ENCODE assay signal across 20 mouse cellular contexts in genomic region chr9:63579644-63580043, GRCm38 (mm10). TPM values are rescaled to one million over a fixed set of nuclear protein-coding genes. Genes with fewer than 3 reads are reported as not detected.
DNase-seq lines count a peak whose midpoint lies in the region; ATAC-seq and TF ChIP-seq lines count a peak whose summit lies in the region.
"Had no signal": no experiment of that assay in that cellular context is flagged by ENCODE, and none has a peak within 500 bp of the region (broad histone marks: within the 10 kb centered on the region; RNA-seq: fewer than 3 reads in every experiment).

No protein-coding gene starts in this region.

- H3K4me2 ChIP-seq in kidney, embryonic 14.5 days (replicated peaks; ENCODE audit: low read depth, low read length) = no peak overlapping the region
- no peak overlapping the region for H3K4me2 ChIP-seq in midbrain, embryonic 11.5 days
- no peak overlapping the region for H3K4me2 ChIP-seq in midbrain, embryonic 14.5 days (ENCODE audit: low read length)
- H3K4me2 ChIP-seq: forebrain, embryonic 15.5 days; liver, embryonic 15.5 days; neural tube, embryonic 13.5 days had no signal

- TF ChIP-seq POLR2A in kidney, adult 2 months (IDR thresholded peaks at IDR 0.05; ENCODE audit: low read depth, low read length) = no peak
- no peak for TF ChIP-seq POLR2A in small intestine, adult 2 months (IDR thresholded peaks at IDR 0.05; ENCODE audit: low read depth, low read length)

- no peak for ATAC-seq in CD4-positive, CD25-positive, alpha-beta regulatory T cell, adult 4 months
- ATAC-seq in kidney, embryonic 14.5 days (ENCODE audit: low FRiP score, low TSS enrichment) = no peak
- ATAC-seq in midbrain, embryonic 11.5 days (ENCODE audit: low FRiP score) = no peak
- ATAC-seq in midbrain, embryonic 14.5 days (ENCODE audit: low FRiP score, low TSS enrichment) = no peak
- ATAC-seq: forebrain, embryonic 15.5 days; inflammation-experienced regulatory T-cells, adult 6 months had no signal

- no peaks in the 10 kb centered on the region for H3K27me3 ChIP-seq in kidney, adult 2 months (replicated peaks; ENCODE audit: control insufficient read depth, insufficient read depth, low read length)
- no peaks in the 10 kb centered on the region; the same call in 1 of the 2 replicates for H3K27me3 ChIP-seq in kidney, embryonic 14.5 days (ENCODE audit: control insufficient read depth, insufficient read depth, low read length)
- H3K27me3 ChIP-seq in midbrain, embryonic 11.5 days (ENCODE audit: control insufficient read depth, insufficient read depth, low read length) = no peaks in the 10 kb centered on the region
- H3K27me3 ChIP-seq in midbrain, embryonic 14.5 days (ENCODE audit: control insufficient read depth, insufficient read depth, low read length) = no peaks in the 10 kb centered on the region
- no peaks in the 10 kb centered on the region for H3K27me3 ChIP-seq in small intestine, adult 2 months (ENCODE audit: control insufficient read depth, insufficient read depth, low read length)
- H3K27me3 ChIP-seq: forebrain, embryonic 15.5 days; liver, embryonic 15.5 days; neural tube, embryonic 13.5 days had no signal

- no peak overlapping the region for H3K4me3 ChIP-seq in kidney, adult 2 months (ENCODE audit: insufficient read depth, low read depth, low read length)
- H3K4me3 ChIP-seq in kidney, embryonic 14.5 days (ENCODE audit: low read length) = no peak overlapping the region
- H3K4me3 ChIP-seq in midbrain, embryonic 11.5 days (ENCODE audit: low read depth, low read length) = no peak overlapping the region
- no peak overlapping the region for H3K4me3 ChIP-seq in midbrain, embryonic 14.5 days (replicated peaks; ENCODE audit: low read depth, low read length)
- H3K4me3 ChIP-seq in small intestine, adult 2 months (ENCODE audit: low read depth, low read length) = no peak overlapping the region
- H3K4me3 ChIP-seq: forebrain, embryonic 15.5 days; heart, embryonic 10.5 days; liver, embryonic 15.5 days; neural tube, embryonic 13.5 days had no signal

- H3K36me3 ChIP-seq in kidney, adult 2 months (ENCODE audit: control insufficient read depth, insufficient read depth, low read length) = no peaks in the 10 kb centered on the region
- no peaks in the 10 kb centered on the region for H3K36me3 ChIP-seq in kidney, embryonic 14.5 days (ENCODE audit: control insufficient read depth, insufficient read depth, low read length)
- H3K36me3 ChIP-seq in midbrain, embryonic 11.5 days (ENCODE audit: control insufficient read depth, insufficient read depth, low read length) = no peaks in the 10 kb centered on the region
- no peaks in the 10 kb centered on the region for H3K36me3 ChIP-seq in midbrain, embryonic 14.5 days (ENCODE audit: control insufficient read depth, insufficient read depth, low read length)
- no peaks in the 10 kb centered on the region for H3K36me3 ChIP-seq in small intestine, adult 2 months (ENCODE audit: control insufficient read depth, insufficient read depth, low read length)
- H3K36me3 ChIP-seq: forebrain, embryonic 15.5 days; heart, embryonic 10.5 days; liver, embryonic 15.5 days; neural tube, embryonic 13.5 days had no signal

- H3K4me1 ChIP-seq in kidney, adult 2 months (ENCODE audit: control insufficient read depth, insufficient read depth, low read length) = no peaks in the 10 kb centered on the region
- H3K4me1 ChIP-seq in kidney, embryonic 14.5 days (ENCODE audit: control insufficient read depth, insufficient read depth, low read length) = no peaks in the 10 kb centered on the region
- H3K4me1 ChIP-seq in midbrain, embryonic 11.5 days (ENCODE audit: control insufficient read depth, insufficient read depth, low read length) = no peaks in the 10 kb centered on the region
- H3K4me1 ChIP-seq in midbrain, embryonic 14.5 days (ENCODE audit: control insufficient read depth, insufficient read depth, low read length) = no peaks in the 10 kb centered on the region
- H3K4me1 ChIP-seq in small intestine, adult 2 months (ENCODE audit: control insufficient read depth, insufficient read depth, insufficient read length, low read length) = no peaks in the 10 kb centered on the region
- H3K4me1 ChIP-seq: forebrain, embryonic 15.5 days; liver, embryonic 15.5 days; neural tube, embryonic 13.5 days had no signal

- 91% methylated on average over 5 of the region's 5 CpGs for WGBS in kidney, adult 2 months
- WGBS in kidney, embryonic 14.5 days = 84% methylated on average over 5 of the region's 5 CpGs
- WGBS in midbrain, embryonic 11.5 days = 81% methylated on average over 5 of the region's 5 CpGs
- 81% methylated on average over 5 of the region's 5 CpGs for WGBS in midbrain, embryonic 14.5 days
- WGBS in small intestine, adult 2 months = 82% methylated on average over 5 of the region's 5 CpGs

- TF ChIP-seq CTCF in kidney, adult 2 months (conservative IDR thresholded peaks at IDR 0.05; ENCODE audit: insufficient read depth, insufficient read length, low read depth, low read length) = peak; percentile 25; the same call in 1 of the 2 replicates
- TF ChIP-seq CTCF in small intestine, adult 2 months (IDR thresholded peaks at IDR 0.05; ENCODE audit: extremely low read depth, insufficient read length, insufficient replicate concordance, low read depth, low read length) = peak; percentile 27; the same call in 1 of the 2 replicates

- H3K9me3 ChIP-seq in kidney, embryonic 14.5 days (ENCODE audit: control insufficient read depth, low read length) = no peaks in the 10 kb centered on the region
- H3K9me3 ChIP-seq in midbrain, embryonic 11.5 days (ENCODE audit: control insufficient read depth, low read length) = no peaks in the 10 kb centered on the region
- no peaks in the 10 kb centered on the region for H3K9me3 ChIP-seq in midbrain, embryonic 14.5 days (ENCODE audit: control insufficient read depth, low read length)
- H3K9me3 ChIP-seq: forebrain, embryonic 15.5 days; heart, embryonic 10.5 days; liver, embryonic 15.5 days; neural tube, embryonic 13.5 days had no signal

- no peak overlapping the region for H3K27ac ChIP-seq in kidney, adult 2 months (ENCODE audit: insufficient read depth, low read depth, low read length)
- H3K27ac ChIP-seq in kidney, embryonic 14.5 days (ENCODE audit: low read depth, low read length) = no peak overlapping the region
- H3K27ac ChIP-seq in midbrain, embryonic 11.5 days (ENCODE audit: low read depth, low read length) = no peak overlapping the region
- no peak overlapping the region for H3K27ac ChIP-seq in midbrain, embryonic 14.5 days (replicated peaks; ENCODE audit: low read depth, low read length)
- H3K27ac ChIP-seq in small intestine, adult 2 months (ENCODE audit: insufficient read depth, low read depth, low read length) = no peak overlapping the region
- H3K27ac ChIP-seq: forebrain, embryonic 15.5 days; heart, embryonic 10.5 days; liver, embryonic 15.5 days; neural tube, embryonic 13.5 days had no signal

- H3K9ac ChIP-seq in kidney, embryonic 14.5 days (ENCODE audit: low read depth, low read length) = no peak overlapping the region
- no peak overlapping the region for H3K9ac ChIP-seq in midbrain, embryonic 11.5 days (ENCODE audit: low read length)
- no peak overlapping the region for H3K9ac ChIP-seq in midbrain, embryonic 14.5 days (replicated peaks; ENCODE audit: low read length)
- H3K9ac ChIP-seq: forebrain, embryonic 15.5 days; liver, embryonic 15.5 days; neural tube, embryonic 13.5 days had no signal

- DNase-seq in CD4-positive, CD25-positive, alpha-beta regulatory T cell, adult 2 months (ENCODE audit: low read depth, low spot score) = peak; percentile 37
- DNase-seq in kidney, adult 2 months = no peak
- peak; percentile 4 for DNase-seq in midbrain, embryonic 11.5 days (ENCODE audit: low spot score, missing footprints)
- DNase-seq in midbrain, embryonic 14.5 days = no peak
- DNase-seq in heart, adult 8-10 months (ENCODE audit: low spot score) = no peak
- DNase-seq: adrenal gland, adult 8-10 months; cerebellum, adult 18-20 months; heart, postnatal 4 days; kidney, postnatal 14 days; right cerebral cortex, postnatal 25 days had no signal

RNA-seq across cellular contexts. Expression of gene Iqch, which starts 22.6 kb away (rescaled TPM):
- polyA plus RNA-seq in CD4-positive, CD25-positive, alpha-beta regulatory T cell, adult 4 months (2017; shearing (Covaris generic)) = under 1 TPM in 1 of 2 experiments, not detected in 1; 0.17 TPM
- 0.04 and 0.06 TPM in 2 replicates for polyA plus RNA-seq in kidney, adult 2 months (2012; rRNA removed)
- 0.09 TPM in 1 of 2 replicates, not detected in the other for polyA plus RNA-seq in kidney, embryonic 14.5 days (2014; fragmentation: Nextera tagmentation; extraction: Ambion mirVana)
- polyA plus RNA-seq in midbrain, embryonic 11.5 days (2014; fragmentation: Nextera tagmentation; extraction: Ambion mirVana) = 0.10 TPM in 1 of 2 replicates, not detected in the other
- polyA plus RNA-seq in midbrain, embryonic 14.5 days (2014; fragmentation: Nextera tagmentation; extraction: Ambion mirVana) = 0.11 and 0.12 TPM in 2 replicates
- polyA plus RNA-seq in small intestine, adult 2 months (2012; rRNA removed) = not detected in 2 replicates
- not detected for total RNA-seq in heart, adult 8-10 months (2022)
- total RNA-seq: gastrocnemius, adult 8-10 months; heart, postnatal 4 days; megakaryocyte progenitor cell, adult 5-6 weeks had no signal
- polyA plus RNA-seq: heart, embryonic 10.5 days; inflammation-experienced regulatory T-cells, adult 6 months; liver, embryonic 15.5 days had no signal

RNA-seq across cellular contexts. Expression of gene Aagab, which starts 22.8 kb away (rescaled TPM):
- 10 to 100 TPM; 47.6 to 54.6 TPM for polyA plus RNA-seq in CD4-positive, CD25-positive, alpha-beta regulatory T cell, adult 4 months (2017; shearing (Covaris generic))
- 15.7 and 18.3 TPM in 2 replicates for polyA plus RNA-seq in kidney, adult 2 months (2012; rRNA removed)
- 18.9 and 31.1 TPM in 2 replicates for polyA plus RNA-seq in kidney, embryonic 14.5 days (2014; fragmentation: Nextera tagmentation; extraction: Ambion mirVana)
- polyA plus RNA-seq in midbrain, embryonic 11.5 days (2014; fragmentation: Nextera tagmentation; extraction: Ambion mirVana) = 57.5 and 57.7 TPM in 2 replicates
- 52.9 and 64.5 TPM in 2 replicates for polyA plus RNA-seq in midbrain, embryonic 14.5 days (2014; fragmentation: Nextera tagmentation; extraction: Ambion mirVana)
- 9.7 and 18.6 TPM in 2 replicates for polyA plus RNA-seq in small intestine, adult 2 months (2012; rRNA removed)
- total RNA-seq in heart, adult 8-10 months (2022) = 10 to 100 TPM; 14.6 to 23.9 (median 20.2) TPM

Comparison
In these comparisons a context has a peak if more than half of its experiments do, and no peak if none do; other contexts are left out.
1. DNase-seq: peak in CD4-positive, CD25-positive, alpha-beta regulatory T cell, adult 2 months (single experiment) and midbrain, embryonic 11.5 days (single experiment); none in kidney, adult 2 months (single experiment), midbrain, embryonic 14.5 days (single experiment) and heart, adult 8-10 months (single experiment).